Mouse (Mus musculus) cerebellum, postnatal 25 days (tissue): ENCODE data around the gene Gm15517.
"Not testable (repeated sequence)": the region's sequence is repeated elsewhere in the genome, so short reads cannot be mapped to it uniquely, and the experiment has no call there.

Experiments
- DNase-seq, 2 experiments: peaks; one replicate each; pipeline ENCODE4 v3.0.0; 2021; ENCODE audit warnings: mixed read lengths in 2 of 2

Gene Gm15517

DNA sequence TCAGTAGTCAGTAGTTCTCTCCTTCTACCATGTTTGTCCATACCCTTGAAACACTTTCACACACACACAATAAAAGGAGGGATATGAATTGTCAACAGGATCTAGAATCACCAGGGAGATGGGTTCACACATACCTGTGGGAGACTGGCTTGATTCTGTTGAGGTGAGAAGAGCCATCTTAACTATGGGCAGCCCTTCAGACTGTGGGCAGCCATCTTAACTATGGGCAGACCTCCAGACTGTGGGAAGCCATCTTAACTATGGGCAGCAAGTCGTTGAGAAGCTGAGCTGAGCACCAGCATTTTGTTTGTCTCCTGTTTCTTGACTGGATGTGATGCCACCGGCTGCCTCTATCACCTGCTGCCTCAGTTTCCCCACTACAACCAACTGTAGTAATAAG is 10.1 kb downstream of the Gm15517 start:
- peak in 1 of 2 experiments; percentile 45 for DNase-seq

DNA sequence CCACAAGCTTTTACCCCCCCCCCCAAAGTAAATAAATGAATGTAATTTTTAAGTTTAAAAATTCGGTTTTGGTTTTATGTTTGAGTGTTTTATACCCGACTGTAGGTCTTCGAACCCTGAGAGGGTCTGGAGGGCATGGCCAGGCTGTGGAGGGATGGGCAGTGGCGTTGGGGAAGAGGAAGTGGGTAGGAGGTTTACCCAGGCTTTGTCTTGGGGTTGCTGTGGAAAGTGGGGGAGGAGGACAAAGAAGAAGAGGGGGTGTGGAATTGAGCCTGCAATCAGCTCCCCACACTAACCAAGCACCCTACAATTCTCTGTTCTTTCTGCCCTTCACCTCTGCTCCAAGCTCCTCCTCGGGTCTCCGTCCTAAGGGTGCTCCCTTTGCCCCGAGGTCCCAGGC is 11.3 kb downstream of the Gm15517 start:
- no peak for DNase-seq

DNA sequence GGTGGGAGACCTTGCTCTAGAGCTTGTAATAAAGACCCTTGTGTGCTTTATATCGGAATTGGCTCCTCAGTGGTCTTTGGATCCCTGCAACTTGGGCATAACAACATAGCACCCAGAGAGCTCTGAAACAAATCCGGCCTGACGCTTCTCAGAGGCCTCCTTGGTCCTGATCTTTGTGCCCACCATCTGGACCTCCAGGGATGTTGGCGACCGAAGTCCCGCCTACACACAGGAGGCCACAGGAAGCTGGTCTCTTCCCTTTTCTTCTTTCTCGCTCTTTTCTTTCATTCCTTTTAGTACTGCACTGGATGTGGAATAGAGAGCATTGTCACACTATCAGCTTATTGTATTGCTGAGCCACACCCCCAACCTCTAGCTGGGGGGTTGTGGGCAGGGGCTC is 12.2 kb downstream of the Gm15517 start:
- no peak for DNase-seq

DNA sequence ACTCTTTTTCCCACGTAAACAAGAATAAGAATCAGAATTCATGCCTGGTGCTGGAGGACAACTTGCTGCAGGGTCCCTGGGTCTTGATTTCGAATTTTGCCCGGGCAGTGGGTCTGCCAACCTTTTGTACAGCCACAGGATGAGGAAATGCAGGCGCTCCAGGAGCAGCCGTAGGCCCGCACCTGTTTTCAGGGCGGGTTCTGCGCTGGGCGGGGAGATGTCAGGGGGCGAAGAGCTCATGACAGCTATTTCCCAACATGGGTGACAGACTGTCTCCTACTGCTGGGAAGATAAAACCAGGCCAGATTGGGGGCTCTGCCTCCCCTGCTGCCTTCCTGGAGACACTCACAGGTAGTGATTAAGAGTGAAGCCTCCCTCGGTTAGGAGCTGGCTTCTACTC is 12.8 kb downstream of the Gm15517 start:
- no peak for DNase-seq

DNA sequence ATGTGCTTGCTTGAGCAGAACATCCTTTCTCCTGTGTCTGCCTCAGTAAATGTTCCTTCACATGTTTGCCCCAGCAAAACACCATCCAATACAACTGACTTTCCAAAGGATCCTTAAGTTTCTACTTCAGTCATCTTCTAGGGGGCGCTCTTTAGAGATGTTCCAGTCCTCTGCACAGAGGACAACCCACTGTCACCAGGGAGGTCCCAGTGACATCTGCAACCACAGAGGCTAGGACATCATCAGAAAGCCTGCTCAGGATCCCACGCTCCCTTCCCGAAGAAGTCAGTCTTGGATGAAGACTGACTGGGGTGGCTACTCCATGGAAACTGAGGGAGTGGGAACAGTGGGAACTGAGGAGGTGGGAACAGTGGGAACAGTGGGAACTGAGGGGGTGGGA is 14.3 kb downstream of the Gm15517 start:
- DNase-seq, result no peak

DNA sequence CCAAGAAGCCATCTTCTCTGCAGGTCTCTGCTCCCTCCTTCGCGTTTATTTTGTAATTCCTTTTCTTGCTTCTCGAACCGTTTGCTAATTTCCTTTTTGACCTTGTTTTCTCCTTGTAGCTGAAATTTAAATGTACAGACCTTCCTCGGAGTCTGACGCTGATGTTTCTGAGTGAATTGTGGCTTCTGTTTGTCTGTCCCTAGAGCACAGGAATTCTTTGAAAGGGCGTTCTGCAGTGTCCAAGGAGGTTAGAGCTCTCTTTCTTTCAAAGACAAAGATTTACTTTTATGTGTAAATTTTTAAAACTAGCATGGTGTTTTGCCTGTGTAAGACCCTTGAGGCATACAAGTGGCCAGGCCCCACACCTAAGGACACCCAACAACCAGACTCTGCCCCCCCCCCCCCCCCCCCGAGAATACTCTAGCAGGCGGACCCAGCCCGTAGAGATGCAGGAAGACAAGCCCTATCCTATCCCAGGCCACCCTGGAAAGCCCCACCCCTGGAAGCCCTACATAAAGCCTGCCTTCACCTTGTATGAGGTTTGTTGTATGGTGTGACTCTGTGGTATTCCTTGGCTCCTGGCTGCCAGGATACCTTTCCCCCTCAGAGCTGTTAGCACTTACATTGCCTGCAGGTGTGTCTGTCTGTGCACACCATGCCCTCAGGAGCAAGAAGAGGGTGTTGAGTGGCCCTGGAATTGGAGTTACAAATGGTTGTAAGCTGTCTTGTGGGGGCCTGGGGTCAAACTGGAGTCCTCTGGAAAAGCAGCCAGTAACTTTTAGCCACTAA is 15.4 kb downstream of the Gm15517 start:
- DNase-seq, result no peak

DNA sequence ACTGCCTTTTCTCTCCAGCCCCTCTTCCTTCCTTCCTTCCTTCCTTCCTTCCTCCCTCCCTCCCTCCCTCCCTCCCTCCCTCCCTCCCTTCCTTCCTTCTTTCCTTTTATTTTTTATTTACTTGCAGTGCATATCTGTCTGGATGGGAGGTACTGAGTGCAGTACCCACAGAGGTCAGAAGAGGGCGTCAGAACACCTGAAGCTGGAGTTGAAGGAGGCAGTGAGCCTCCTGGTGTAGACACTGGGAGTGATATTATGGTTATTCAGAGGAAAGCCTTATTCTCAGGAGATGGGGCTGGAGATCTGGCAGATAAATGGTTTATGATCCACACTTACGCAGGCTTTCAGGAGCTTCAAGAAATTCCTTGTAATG is 16.0 kb downstream of the Gm15517 start:
- DNase-seq, result peak; percentile 72 to 82

DNA sequence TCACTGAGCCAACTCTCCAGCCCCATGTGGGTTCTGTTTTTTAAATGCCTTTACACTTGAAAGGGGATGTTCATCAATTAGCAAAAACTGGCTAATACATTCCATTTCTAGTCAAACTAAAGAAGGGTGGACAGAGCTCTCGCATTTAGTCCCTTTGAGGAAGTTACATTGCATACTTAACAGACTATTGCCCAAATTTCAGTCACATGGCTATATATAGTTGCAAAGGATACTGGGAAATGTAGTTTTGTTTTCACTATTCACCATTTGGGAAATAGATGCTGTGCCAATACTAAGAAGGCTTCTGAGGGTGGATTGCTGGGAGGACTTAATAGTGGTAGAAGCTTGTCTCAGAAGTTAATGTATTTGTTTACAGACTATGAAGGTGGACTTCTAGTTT is 19.7 kb downstream of the Gm15517 start:
- no peak for DNase-seq

DNA sequence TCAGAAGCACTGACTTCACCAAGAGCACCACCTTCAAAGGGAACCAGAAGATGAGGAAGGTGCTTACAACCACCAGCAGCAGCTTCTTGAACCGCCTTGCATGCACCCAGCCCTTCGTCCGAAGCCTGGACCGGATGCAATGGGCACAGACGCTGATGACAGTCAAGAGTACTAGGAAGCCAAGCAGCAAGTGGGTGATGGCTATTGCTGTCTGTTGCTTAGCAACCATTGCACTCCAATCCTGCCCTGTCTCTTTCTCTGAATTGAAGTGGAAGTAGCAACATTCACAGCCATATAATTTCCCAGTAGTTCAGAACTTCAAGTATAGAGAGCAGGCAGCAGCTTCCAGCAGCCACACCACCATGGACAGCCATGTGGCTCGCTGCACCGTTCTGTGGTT is 20.3 kb downstream of the Gm15517 start:
- no peak for DNase-seq

DNA sequence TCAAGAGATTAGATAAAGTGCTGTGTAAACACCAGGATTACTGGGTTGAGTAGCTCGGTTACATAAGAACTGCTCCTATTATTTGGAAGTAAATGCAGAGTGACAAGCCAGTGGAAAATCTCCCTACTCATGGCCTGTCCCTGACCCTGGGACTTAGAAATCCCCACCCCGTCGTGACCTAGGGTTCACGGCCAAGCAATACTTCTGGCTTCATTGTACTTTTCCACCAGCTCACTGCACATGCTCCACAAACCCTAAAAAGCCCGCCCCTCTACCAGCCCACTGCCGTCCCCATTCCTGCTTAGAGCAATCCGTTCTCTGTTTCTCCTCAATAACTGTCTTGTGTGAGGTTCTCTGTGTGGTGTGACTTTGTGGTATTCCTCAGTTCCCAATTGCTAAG is 26.5 kb downstream of the Gm15517 start:
- no peak for DNase-seq

DNA sequence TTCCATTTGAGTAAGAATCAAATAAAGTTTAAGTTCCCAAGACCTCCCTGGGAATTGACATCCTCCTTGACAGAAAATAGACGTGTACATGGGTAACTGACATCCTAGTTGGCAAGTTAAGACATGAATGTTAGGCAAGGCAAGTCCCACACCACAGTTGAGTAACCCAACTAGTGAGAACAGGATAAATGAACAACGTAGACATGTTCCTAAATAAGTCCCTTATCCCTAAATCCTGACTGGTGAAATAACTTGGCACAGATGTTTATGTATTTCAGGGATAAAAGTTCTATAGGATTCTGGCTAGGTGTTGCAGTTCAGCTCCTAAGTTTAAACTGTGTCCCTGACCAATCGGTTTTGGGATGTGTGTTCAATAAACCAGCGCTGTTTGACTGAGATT is 29.7 kb downstream of the Gm15517 start:
- no peak for DNase-seq

DNA sequence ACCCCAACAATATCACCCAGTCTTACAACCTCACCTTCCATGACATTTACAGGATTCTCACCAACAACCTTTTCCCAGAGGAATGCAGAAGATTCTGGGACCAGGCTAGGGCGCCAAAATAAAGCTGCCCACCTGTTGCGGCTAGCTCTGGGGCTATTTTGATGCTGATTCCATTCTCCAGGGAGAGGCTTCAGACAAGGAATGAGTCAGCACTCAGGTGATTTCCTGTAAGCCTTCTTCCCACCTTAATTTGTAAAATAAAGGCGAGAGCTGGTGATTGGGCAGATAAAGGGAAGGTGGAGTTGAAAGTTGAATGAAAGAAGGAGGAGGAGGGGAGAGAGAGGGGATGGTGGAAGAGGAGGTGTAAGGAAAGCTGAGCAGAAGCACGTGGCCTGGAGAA is 30.2 kb downstream of the Gm15517 start:
- no peak for DNase-seq

DNA sequence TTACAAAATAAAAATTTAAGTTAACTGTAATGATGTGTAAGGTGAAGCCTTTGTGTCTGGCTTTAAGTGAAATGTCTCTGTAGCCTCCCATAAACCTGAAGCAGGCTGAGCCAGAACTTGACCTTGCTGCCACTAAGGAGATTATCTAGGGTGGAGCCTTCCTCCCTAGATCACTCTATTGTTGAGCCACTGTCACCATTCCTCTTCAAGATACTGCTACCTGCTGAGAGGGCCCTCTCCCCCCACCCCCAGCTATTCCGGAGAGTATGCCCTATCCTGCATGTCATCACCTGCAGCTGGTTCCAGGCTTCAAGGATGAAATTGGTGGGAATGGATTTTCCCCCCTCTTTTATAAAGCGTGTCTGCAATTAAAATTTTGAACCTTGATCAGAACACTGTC is 36.3 kb downstream of the Gm15517 start:
- DNase-seq, result not testable (repeated sequence)

DNA sequence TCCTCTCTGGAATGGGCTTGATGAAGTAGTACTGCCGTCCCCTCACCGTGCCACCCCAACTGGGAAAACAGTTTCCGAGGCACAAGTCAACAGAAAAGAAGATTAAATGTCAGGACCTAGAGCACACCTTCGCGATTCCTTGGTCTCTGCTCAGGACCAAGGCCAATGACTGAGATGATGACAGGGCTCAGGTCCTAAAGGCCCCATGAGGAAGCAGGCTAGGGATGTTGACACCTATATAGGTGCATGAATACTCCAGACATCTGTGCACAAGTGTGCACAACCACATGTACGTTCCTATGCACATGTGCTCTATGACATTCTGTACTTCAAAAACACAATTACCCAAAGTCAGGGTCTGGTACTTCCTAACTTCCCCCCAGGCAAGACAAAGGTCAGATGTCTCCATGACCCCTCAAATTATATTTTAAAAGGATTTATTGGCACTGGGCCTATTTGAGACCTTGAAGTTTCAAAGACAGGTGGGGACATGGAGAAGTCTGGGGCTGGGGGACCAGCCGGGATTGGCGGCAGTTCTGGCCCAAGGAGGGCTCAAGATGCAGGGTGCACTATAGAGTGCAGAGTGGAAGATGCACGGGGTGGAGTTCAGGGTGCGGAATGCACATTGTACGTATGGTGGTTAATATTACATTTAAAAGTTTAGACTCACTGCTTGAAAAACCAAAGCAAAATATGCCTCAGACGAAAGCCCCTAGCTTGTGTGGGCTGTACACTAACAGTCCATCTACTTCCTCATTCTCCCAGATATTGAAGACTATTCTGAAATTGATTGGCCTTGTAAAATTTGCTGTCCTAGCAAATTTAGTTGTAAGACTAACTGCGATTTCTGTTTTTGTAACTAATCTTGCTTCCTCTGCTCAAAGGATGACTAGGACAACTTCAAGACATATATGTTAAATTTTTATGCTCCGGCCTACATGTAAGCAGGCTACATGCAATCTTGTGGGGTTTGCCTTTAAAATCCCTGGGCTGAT is 42.4 kb downstream of the Gm15517 start:
- DNase-seq, result no peak

DNA sequence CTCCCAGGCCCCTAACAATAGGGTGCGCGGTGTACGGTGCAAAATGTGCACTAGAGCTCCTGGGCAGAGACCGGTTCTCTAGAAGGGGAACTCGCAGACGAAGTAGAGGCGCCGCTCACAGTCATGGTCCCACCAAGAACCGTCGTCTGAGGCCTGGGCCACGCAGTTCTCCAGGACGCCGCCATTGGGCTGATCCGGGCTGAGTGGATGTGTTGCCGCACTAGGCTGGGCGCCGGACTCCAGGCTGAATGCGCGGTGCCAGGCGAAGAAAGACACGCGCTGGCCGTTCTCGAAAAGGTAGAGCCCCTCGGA is 43.2 kb downstream of the Gm15517 start:
- DNase-seq, result no peak

DNA sequence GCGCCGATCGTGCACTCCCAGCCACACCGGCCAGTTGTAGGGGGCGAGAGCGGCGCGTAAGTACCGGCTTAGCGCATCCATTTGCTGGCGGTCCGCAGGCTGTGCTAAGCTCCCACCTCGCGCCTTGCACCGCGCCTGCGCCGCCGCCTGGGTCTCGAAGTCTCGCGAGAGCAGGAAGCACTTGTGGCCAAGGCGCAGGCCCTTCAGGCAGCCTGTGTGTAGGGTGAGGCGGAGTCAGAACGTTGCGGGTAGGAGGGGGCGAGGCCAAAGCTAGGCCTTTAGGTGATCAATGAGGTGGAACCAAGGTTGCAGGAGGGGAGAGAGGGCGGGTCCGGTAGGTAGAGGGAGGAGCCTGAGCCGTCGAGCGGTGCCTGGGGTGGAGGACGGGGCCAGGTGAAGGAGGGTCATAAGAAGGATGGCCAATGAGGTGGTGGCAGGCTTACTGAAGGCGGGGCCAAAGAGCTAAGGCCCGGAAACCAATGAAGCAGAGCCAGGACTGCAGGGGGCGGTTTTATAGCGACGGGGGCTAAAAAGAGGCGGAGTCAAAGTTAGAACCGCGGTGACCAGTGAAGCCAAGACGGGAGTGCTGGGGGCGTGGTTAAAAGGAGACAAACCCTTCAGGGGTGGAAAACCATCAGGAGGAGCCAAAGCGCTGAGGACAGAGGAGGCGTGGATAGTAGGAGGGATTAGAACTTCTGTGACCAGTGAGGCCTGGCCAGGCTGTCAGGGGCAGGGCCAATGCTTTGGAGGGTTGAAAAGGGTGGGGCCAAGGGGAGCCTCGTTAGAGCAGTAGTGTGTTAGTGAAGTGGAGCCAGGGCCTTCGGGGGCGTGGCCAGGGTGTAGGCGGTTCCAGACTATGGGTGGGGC is 43.8 kb downstream of the Gm15517 start:
- peak; percentile 98 for DNase-seq

DNA sequence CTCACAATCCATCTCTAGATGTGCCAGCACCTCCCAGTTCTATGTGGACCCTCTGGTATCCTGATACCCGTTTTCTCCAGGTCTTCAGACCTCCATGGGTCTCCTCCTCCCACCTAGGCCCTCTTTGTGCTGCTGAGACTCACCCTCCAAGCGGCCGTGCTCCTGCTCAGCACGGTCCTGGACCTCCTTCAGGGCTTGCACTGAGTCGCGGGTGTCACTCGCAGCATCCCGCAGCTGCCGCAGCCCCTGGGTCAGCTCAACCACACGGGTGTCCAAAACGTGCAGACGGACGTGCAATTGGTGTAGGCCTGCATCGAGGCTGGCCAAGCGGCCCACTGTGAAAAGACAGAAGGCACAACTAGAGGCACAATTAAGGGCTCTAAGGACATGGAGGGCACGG is 44.4 kb downstream of the Gm15517 start:
- peak in 1 of 2 experiments; percentile 60 for DNase-seq

DNA sequence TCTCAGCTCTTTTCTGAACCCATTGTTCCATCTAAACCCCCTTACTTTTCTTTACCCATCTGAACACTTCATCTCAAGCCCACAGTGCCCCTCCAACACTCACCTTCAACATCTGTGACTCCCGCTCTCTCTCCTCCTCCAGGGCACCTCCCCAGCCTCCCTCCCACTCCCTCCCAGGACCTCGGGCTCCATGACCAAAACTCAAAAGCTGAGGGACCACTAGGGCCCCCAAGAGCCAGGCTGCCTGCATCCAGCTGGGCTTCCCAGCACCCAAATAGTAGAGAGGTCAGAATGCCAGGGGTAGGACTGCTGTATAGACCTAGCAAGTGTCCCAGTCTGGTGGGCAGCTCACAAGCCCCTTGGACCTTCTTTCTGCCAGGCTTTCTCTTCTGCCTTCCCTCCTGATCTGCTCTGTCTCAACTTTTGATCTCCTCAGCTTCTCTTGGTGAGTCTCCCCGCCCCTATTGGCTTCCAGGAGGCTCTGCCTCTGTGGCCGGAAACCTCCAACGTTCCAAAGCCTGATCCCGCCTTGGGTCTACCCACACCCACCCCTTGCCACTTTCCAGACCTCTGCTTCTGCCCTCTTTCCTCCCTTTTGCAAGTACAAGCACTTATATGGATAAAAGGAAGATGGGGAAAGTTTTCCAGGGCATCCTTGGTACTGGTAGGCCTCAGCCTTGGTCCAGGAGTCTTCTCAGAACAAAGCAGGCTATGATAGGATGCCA is 45.4 kb downstream of the Gm15517 start, which contains the start of gene Clec11a:
Clec11a (minus strand) TSS at position 387 of the 725 bp plus-strand sequence.
- DNase-seq, result no peak

DNA sequence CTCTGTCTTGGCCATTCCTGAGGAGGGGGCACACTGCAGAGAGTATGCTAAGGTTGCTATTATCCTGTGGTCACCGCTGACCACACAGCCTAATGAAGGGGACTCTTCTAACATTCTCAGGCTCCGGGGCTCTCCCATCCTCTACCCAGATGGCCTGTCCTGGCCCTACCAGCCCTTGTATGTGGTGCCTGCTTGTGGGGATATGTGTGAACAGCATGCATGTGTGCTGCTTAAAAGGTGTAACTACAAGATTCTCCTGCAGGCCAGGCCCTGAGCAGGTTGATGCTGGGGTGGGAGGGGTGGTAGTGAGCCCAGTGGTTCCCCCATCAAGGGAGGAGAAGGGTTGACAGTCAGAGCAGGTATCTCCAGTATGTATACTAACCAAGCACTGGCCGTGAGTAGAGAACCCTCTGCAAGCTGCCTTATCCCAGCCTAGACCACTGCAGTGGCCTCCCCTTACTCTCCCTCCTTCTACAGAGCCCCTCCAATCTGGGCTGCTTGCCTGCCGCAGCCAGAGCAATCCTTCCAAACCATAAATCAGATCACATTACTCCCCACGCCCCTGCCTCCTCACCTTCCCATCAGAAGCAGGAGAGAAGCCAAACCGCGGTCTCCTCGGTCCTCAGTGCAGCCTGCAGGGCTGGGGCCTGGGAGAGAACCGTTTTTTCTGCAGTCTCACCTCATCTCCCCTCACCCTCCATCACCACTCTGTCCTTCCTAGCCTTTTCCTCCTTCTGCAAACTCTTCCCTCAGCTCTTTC is 46.2 kb downstream of the Gm15517 start:
- DNase-seq, result no peak

DNA sequence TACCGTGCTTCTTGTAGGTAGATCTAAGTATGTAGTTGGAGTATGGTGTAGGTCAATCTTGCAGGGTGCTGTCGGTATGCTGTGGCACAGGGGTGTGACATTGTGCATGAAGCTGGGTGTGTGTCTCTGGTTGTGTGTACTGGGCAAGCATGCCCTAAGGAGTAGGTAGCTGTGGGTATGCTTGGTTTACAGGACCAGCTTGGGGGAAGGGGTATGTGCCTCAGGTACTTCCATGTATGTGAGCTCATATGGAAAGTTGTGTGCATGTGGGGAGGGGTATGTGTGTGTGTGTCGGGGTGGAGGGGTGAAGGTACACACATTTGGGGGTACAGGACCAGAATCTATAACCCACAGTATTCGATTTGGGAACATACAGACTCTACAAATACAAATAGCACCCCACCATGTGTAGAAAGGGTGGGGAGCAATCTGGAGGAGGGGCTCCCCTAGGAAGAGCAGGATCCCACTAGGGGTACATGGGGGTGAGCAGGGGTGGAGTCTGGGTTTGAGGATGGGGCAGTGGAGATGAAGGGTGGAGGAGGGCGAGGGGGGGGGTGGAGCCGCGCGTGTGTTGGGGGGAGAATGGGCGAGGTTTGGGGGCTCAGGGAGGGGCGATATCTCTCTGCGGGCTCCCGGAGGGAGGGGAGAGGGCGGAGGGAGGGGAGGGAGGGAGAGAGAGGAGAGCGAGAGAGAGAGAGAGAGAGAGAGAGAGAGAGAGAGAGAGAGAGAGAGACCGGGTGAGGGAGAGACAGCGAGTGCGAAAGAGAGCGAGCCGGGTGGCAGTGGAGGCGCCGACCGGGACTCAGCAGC is 48.4 kb downstream of the Gm15517 start, which contains the start of gene Shank1:
Shank1 (plus strand) TSS at position 779 of the 810 bp plus-strand sequence.
- DNase-seq, result no peak
